Mouse (Mus musculus) heart, adult 2 months (tissue): ENCODE results near the gene Mef2b.

ENCODE experiments used
- CTCF ChIP-seq: fragments of 200-600 bp; IDR thresholded peaks from 2 replicates; pipeline ENCODE4 v1.8.1; 2022; ENCODE audit warnings: antibody characterized with exemption, mild to moderate bottlenecking, moderate library complexity
- EP300 ChIP-seq: fragments of 200-500 bp; IDR thresholded peaks from 2 replicates; pipeline ENCODE4 v1.6.1; 2011; ENCODE audit warnings: low read depth, low read length, control low read depth; ENCODE audit not compliant: insufficient read depth
- POLR2A ChIP-seq: fragments of 200-500 bp; IDR thresholded peaks from 2 replicates; pipeline ENCODE4 v1.6.1; 2011; ENCODE audit warnings: mild to moderate bottlenecking, low read depth, low read length, control low read depth; ENCODE audit not compliant: insufficient read depth

DNA sequence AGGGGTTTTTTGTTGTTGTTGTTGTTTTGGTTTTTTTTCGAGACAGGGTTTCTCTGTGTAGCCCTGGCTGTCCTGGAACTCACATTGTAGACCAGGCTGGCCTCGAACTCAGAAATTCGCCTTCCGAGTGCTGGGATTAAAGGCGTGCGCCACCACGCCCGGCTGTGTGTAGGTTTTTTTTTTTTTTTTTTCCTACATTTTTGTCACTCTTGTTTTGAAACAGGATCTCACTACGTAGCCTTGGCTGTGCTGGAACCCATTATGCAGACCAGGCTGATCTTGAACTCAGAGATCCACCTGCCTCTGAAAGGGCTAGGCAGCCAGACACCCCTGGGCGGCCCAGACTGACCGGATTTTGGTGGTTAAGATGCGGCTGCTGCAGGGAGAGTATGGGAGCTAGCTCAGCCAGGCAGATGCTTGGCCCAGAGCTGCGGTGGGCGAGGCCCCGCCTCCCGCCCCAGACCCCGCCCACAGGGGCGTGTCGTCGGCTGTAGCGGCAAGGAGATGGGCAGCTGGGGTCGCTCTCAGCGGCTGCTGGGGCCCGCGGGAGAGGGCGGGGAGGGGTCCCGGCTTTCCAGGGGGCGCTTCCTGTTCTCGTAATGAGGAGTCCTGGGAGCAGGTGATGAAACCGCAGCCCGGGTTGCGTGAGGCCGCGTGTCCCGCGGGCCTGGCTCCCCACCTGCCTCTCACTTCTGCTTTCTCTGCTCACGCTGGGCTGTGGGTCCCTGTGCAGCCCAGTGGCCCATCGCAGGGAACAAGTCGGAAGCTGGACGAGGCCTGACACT lies 18.8 kb downstream of the Mef2b start:
- TF ChIP-seq CTCF (no peak), POLR2A (no peak), EP300 (no peak)
